In genomic region chr16:43302171-43302570, GRCm38 (mm10) we compare ENCODE assay signal across 17 mouse cellular contexts.
"Had no signal": no experiment of that assay in that cellular context is flagged by ENCODE, and none has a peak within 500 bp of the region (broad histone marks: within the 10 kb centered on the region; RNA-seq: fewer than 3 reads in every experiment).

No protein-coding gene starts in this region.

- H3K27ac ChIP-seq: lung, embryonic 15.5 days; macrophage; midbrain, embryonic 13.5 days; midbrain, embryonic 15.5 days; neural tube, embryonic 12.5 days; stomach, embryonic 15.5 days; stomach, postnatal 0 days had no signal

- H3K36me3 ChIP-seq: lung, embryonic 15.5 days; midbrain, embryonic 13.5 days; midbrain, embryonic 15.5 days; neural tube, embryonic 12.5 days; stomach, embryonic 15.5 days had no signal

- H3K4me1 ChIP-seq: midbrain, embryonic 15.5 days had no signal

- H3K9ac ChIP-seq: lung, embryonic 15.5 days; midbrain, embryonic 13.5 days; midbrain, embryonic 15.5 days; neural tube, embryonic 12.5 days; stomach, embryonic 15.5 days had no signal

- H3K9me3 ChIP-seq: lung, embryonic 15.5 days; megakaryocyte, embryonic 14.5 days; midbrain, embryonic 13.5 days; midbrain, embryonic 15.5 days; neural tube, embryonic 12.5 days; stomach, embryonic 15.5 days had no signal

- H3K4me3 ChIP-seq: lung, embryonic 15.5 days; megakaryocyte, embryonic 14.5 days; midbrain, embryonic 13.5 days; midbrain, embryonic 15.5 days; neural tube, embryonic 12.5 days; stomach, embryonic 15.5 days had no signal

- ATAC-seq: lung, postnatal 0 days; midbrain, embryonic 13.5 days; midbrain, embryonic 15.5 days had no signal

- H3K27me3 ChIP-seq: lung, embryonic 15.5 days; megakaryocyte, embryonic 14.5 days; midbrain, embryonic 13.5 days; midbrain, embryonic 15.5 days; neural tube, embryonic 12.5 days; stomach, embryonic 15.5 days had no signal

- H3K4me2 ChIP-seq: lung, embryonic 15.5 days; midbrain, embryonic 11.5 days; midbrain, embryonic 13.5 days; midbrain, embryonic 15.5 days; neural tube, embryonic 12.5 days; stomach, embryonic 15.5 days had no signal

- DNase-seq: lung, adult 2 months; lung, postnatal 14 days; lung, postnatal 36 days; right cerebral cortex, postnatal 14 days; thymus, adult 2 months; thymus, postnatal 25 days; thymus, postnatal 4 days had no signal
